Mouse (Mus musculus) layer of hippocampus, adult 9-10 months (tissue): ENCODE measurements at regions not wholly inside any gene's neighbourhood (a gene's known extent, or its start where the extent isn't known, plus 50 kb on each side); places are given as distances from the start of the nearest gene placed in this dataset.
"Not testable (repeated sequence)": the region's sequence is repeated elsewhere in the genome, so short reads cannot be mapped to it uniquely, and the experiment has no call there.

Experiments used
- DNase-seq: peaks from one replicate; pipeline ENCODE4 v3.0.0; 2022; ENCODE audit warnings: low spot score

GRCm38 (mm10) chr10:23733679-23734078, 53.4 kb downstream of the Rps12 start:
- no peak for DNase-seq

- not testable (repeated sequence) for DNase-seq
Measured at GRCm38 (mm10) chr10:23725960-23726714, 60.9 kb downstream of the Rps12 start.

- no peak for DNase-seq
Measured at GRCm38 (mm10) chr10:23718124-23718523, 69.0 kb downstream of the Rps12 start.

- no peak for DNase-seq
Measured at GRCm38 (mm10) chr10:23715511-23715910, 71.6 kb downstream of the Rps12 start.

- no peak for DNase-seq
Measured at GRCm38 (mm10) chr10:23715101-23715500, 72.0 kb downstream of the Rps12 start.

GRCm38 (mm10) chr10:23712691-23713378, 74.2 kb downstream of the Rps12 start:
- no peak for DNase-seq

GRCm38 (mm10) chr10:23711416-23712171, 75.5 kb downstream of the Rps12 start:
- DNase-seq, result no peak

- DNase-seq, result no peak
Measured at GRCm38 (mm10) chr10:23710999-23711398, 76.1 kb downstream of the Rps12 start.

GRCm38 (mm10) chr10:23708261-23708660, 78.8 kb downstream of the Rps12 start:
- no peak for DNase-seq

GRCm38 (mm10) chr10:23707141-23707540, 79.9 kb downstream of the Rps12 start:
- no peak for DNase-seq

GRCm38 (mm10) chr10:23704048-23704447, 83.0 kb downstream of the Rps12 start:
- no peak for DNase-seq

GRCm38 (mm10) chr10:23691291-23691690, 95.8 kb downstream of the Rps12 start:
- DNase-seq, result no peak

- DNase-seq, result no peak
Measured at GRCm38 (mm10) chr10:23686969-23687368, 100.1 kb downstream of the Rps12 start.

- no peak for DNase-seq
Measured at GRCm38 (mm10) chr10:23683078-23683477, 104.0 kb downstream of the Rps12 start.

- no peak for DNase-seq
Measured at GRCm38 (mm10) chr10:23675911-23676310, 111.2 kb downstream of the Rps12 start.

GRCm38 (mm10) chr10:23674633-23675515, 112.2 kb downstream of the Rps12 start:
- DNase-seq, result no peak

GRCm38 (mm10) chr10:23672296-23672695, 114.8 kb downstream of the Rps12 start:
- DNase-seq, result no peak

GRCm38 (mm10) chr10:23671494-23671893, 115.6 kb downstream of the Rps12 start:
- no peak for DNase-seq

GRCm38 (mm10) chr10:23665916-23666315, 121.2 kb downstream of the Rps12 start:
- not testable (repeated sequence) for DNase-seq

- no peak for DNase-seq
Measured at GRCm38 (mm10) chr10:23626201-23626600, 160.9 kb downstream of the Rps12 start.

- DNase-seq, result no peak
Measured at GRCm38 (mm10) chr10:23612030-23612429, 175.0 kb downstream of the Rps12 start.

- peak; percentile 56 for DNase-seq
Measured at GRCm38 (mm10) chr10:23611183-23611582, 175.9 kb downstream of the Rps12 start.
